Mouse (Mus musculus) adrenal gland, postnatal 14 days (tissue): Measurements from ENCODE around the gene Acss1. TPM values are rescaled to one million over a fixed set of nuclear protein-coding genes. Genes with fewer than 3 reads are reported as not detected.

Experiments used
- DNase-seq: peaks from one replicate; pipeline ENCODE4 v3.0.0; 2021; ENCODE audit warnings: mixed read lengths
- total RNA-seq: library from RNA; stranded (reverse); gene quantifications from 2 replicates; pipeline ENCODE4 v1.2.3, GENCODE M21; 2021

The Acss1 gene
- total RNA-seq, 1 experiment from 2014 or later: 75.7 TPM

DNA sequence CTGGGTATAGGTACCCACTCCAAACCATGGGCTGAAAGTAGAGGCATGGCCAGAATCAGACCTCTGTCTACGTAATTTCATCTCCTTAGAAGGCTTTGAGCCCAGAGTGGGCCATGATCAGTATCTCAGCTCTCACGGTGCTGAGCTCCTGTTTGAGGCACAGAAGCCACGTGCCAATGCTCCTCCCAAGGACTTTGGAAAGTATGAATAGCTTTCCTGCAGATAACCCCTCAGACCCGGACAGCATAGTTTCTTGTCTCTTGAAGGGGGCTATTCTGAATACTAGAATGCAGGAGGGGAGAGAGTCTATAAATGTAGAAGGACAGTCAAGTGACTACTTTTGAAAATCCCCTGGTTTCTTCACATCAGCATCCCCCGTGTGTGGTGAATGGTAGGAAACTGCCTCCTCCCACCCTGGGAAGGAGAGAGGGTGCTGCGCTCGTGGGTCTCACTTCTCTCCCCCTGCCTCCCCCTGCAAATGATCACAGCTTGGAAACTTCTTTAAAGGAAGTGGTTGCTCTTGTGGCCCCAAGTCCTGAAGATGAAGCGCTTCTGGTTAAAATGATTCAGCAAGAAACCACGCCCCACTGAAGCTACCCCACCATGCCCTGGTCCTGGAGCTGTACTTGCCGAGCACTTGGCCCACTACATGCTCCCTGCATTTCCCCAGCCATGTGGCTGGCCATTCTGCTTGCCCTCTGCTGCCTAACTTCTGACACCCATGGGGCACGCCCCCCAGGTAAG is 98.3 kb downstream of the Acss1 start, which contains the start of gene Cst7:
TSS of gene Cst7 (plus strand) at position 569 of the 744 bp plus-strand sequence.
- no peak for DNase-seq

Other genes starting within 250 kb of the Acss1 start
- 4.9 and 5.5 TPM in 2 replicates for gene Zfp442, start 217.0 kb downstream of the Acss1 start, total RNA-seq
- 0.98 and 1.1 TPM in 2 replicates for gene Zfp345, start 183.4 kb downstream of the Acss1 start, total RNA-seq
- 0.90 TPM in 1 of 2 replicates, not detected in the other for gene Cst7, start 98.1 kb downstream of the Acss1 start, total RNA-seq
- gene Apmap, start 59.9 kb downstream of the Acss1 start, total RNA-seq: 161 and 180 TPM in 2 replicates
- not detected in 2 replicates for gene Vsx1, start 20.9 kb upstream of the Acss1 start, total RNA-seq
- 11.3 and 12.1 TPM in 2 replicates for gene Entpd6, start 80.5 kb upstream of the Acss1 start, total RNA-seq
- gene Pygb, start 118.2 kb upstream of the Acss1 start, total RNA-seq: 41.7 and 45.3 TPM in 2 replicates
- gene Abhd12, start 236.2 kb upstream of the Acss1 start, total RNA-seq: 59.1 and 60.8 TPM in 2 replicates
- 5.6 and 6.9 TPM in 2 replicates for gene Gins1, start 236.9 kb upstream of the Acss1 start, total RNA-seq